Mouse (Mus musculus) megakaryocyte-erythroid progenitor cell, adult 5-6 weeks (primary cell): ENCODE measurements around the gene Myo10. TPM values are rescaled to one million over a fixed set of nuclear protein-coding genes. Genes with fewer than 3 reads are reported as not detected.

Experiments
- ATAC-seq: replicated peaks from 2 replicates; pipeline ENCODE4 v1.8.0; 2016; ENCODE audit warnings: mild to moderate bottlenecking, inconsistent platforms; ENCODE audit not compliant: severe bottlenecking, poor library complexity, low FRiP score, low TSS enrichment
- total RNA-seq, 2 experiments: library from RNA; stranded (forward) in 1 of 2; stranded (reverse) in 1 of 2; fragments of 200-1000, 215-1000 nt in 1 of 2; fragments of >200 nt in 1 of 2; fragmentation: Nextera tagmentation in 1 of 2; gene quantifications; 2 replicates each; pipeline ENCODE4 v1.2.3; 2014 to 2017

Myo10 gene
- total RNA-seq, 2 experiments from 2014 or later: 1.6 to 6.8 TPM

GRCm38 (mm10) chr15:25806878-25807277, 184.6 kb downstream of the Myo10 start:
- ATAC-seq: no peak

- no peak for ATAC-seq
These were observed 186.5 kb downstream of the Myo10 start for GRCm38 (mm10) chr15:25808677-25809460.

- no peak for ATAC-seq
These were observed 187.3 kb downstream of the Myo10 start for GRCm38 (mm10) chr15:25809669-25810068.

GRCm38 (mm10) chr15:25811834-25812250, 189.5 kb downstream of the Myo10 start:
- ATAC-seq: peak; percentile 66

GRCm38 (mm10) chr15:25812479-25812878, 190.2 kb downstream of the Myo10 start:
- ATAC-seq: peak; percentile 60

GRCm38 (mm10) chr15:25814535-25814934, 192.2 kb downstream of the Myo10 start:
- no peak for ATAC-seq

- no peak for ATAC-seq
These were observed 194.9 kb downstream of the Myo10 start for GRCm38 (mm10) chr15:25817191-25817590.

GRCm38 (mm10) chr15:25821981-25822380, 199.7 kb downstream of the Myo10 start:
- no peak for ATAC-seq

GRCm38 (mm10) chr15:25822656-25823055, 200.3 kb downstream of the Myo10 start:
- ATAC-seq: no peak

GRCm38 (mm10) chr15:25826531-25826961, 204.2 kb downstream of the Myo10 start:
- ATAC-seq: no peak

GRCm38 (mm10) chr15:25828464-25828863, 206.1 kb downstream of the Myo10 start:
- 0 out of 2 replicates have a peak, but pooled peaks have one; percentile 26 for ATAC-seq

- ATAC-seq: no peak
These were observed 208.1 kb downstream of the Myo10 start for GRCm38 (mm10) chr15:25830426-25830825.

GRCm38 (mm10) chr15:25834282-25834681, 212.0 kb downstream of the Myo10 start:
- no peak for ATAC-seq

GRCm38 (mm10) chr15:25834920-25835674, 212.8 kb downstream of the Myo10 start:
- no peak for ATAC-seq

- ATAC-seq: peak; percentile 23; the same call in 1 of the 2 replicates
These were observed 220.2 kb downstream of the Myo10 start for GRCm38 (mm10) chr15:25842462-25843085.

GRCm38 (mm10) chr15:25843086-25843991, 221.0 kb downstream of the Myo10 start, which contains the start of gene Retreg1:
Gene Retreg1, plus strand, starts transcription at chr15:25843180.
- peak; percentile 99 for ATAC-seq

GRCm38 (mm10) chr15:25844013-25844570, 221.8 kb downstream of the Myo10 start:
- no peak for ATAC-seq

GRCm38 (mm10) chr15:25844771-25845170, 222.4 kb downstream of the Myo10 start:
- ATAC-seq: no peak
